ENCODE assay signal across 27 mouse cellular contexts in the genomic region with DNA sequence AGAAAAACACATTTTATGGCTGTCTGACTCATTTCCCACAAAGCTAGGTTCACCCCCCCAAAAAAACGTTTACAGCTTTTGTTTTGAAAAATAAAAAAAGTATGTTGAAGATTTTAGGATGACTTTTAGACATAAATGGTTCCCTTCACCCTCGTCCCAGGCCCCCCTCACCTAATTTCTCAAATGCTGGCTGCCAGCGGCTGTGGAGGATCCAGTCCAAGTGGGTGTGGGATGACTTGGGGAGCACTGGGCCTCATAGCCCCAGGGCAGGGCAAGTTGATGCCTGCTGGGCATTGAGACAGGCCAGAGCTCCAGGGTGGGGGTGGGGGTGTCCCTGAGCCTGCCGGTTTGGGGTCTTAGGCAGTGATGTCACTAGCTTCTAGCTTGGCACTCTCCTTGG. TPM values are rescaled to one million over a fixed set of nuclear protein-coding genes. Genes with fewer than 3 reads are reported as not detected.
DNase-seq lines count a peak whose midpoint lies in the region; TF ChIP-seq lines count a peak whose summit lies in the region.
"Had no signal": no experiment of that assay in that cellular context is flagged by ENCODE, and none has a peak within 500 bp of the region (broad histone marks: within the 10 kb centered on the region; RNA-seq: fewer than 3 reads in every experiment).

No protein-coding gene starts in this region.

- H3K79me2 ChIP-seq in myocyte (ENCODE audit: control insufficient read depth, insufficient read depth), result no peaks in the 10 kb centered on the region

- H3ac ChIP-seq in myocyte (ENCODE audit: control insufficient read depth, insufficient read length), result no peak overlapping the region

- H3K4me3 ChIP-seq in myocyte, result no peak overlapping the region
- H3K4me3 ChIP-seq: embryonic facial prominence, embryonic 13.5 days; embryonic facial prominence, embryonic 15.5 days; erythroblast, embryonic 14.5 days; forebrain, embryonic 10.5 days; forebrain, embryonic 12.5 days; forebrain, embryonic 15.5 days had no signal

- H3K36me3 ChIP-seq in myocyte (ENCODE audit: control insufficient read depth, insufficient read depth), result no peaks in the 10 kb centered on the region
- H3K36me3 ChIP-seq: embryonic facial prominence, embryonic 13.5 days; embryonic facial prominence, embryonic 15.5 days; forebrain, embryonic 10.5 days; forebrain, embryonic 12.5 days; forebrain, embryonic 15.5 days; G1E had no signal

- TF ChIP-seq POLR2A in myocyte (IDR thresholded peaks at IDR 0.05; ENCODE audit: insufficient read length, low read depth), result no peak

- peak overlapping the region; percentile 54 for H3K4me2 ChIP-seq in myocyte (ENCODE audit: low read depth)
- H3K4me2 ChIP-seq: embryonic facial prominence, embryonic 13.5 days; embryonic facial prominence, embryonic 15.5 days; forebrain, embryonic 12.5 days; forebrain, embryonic 15.5 days had no signal

- DNase-seq in adrenal gland, postnatal 14 days, result peak; percentile 47
- DNase-seq in adrenal gland, adult (ENCODE audit: inconsistent age in 2 of 2, low spot score in 1 of 2), result no peak
- peak; percentile 20 for DNase-seq in 3T3-L1 (ENCODE audit: low read depth, low spot score)
- DNase-seq in adipocyte (ENCODE audit: low spot score), result peak; percentile 94
- no peak for DNase-seq in MN1 (ENCODE audit: low spot score)
- DNase-seq in layer of hippocampus, postnatal 10 days (ENCODE audit: low spot score in 2 of 2), result no peak
- DNase-seq: adrenal gland, adult 2 months; adrenal gland, postnatal 10 days; adrenal gland, postnatal 36 days; cerebellum, adult 11 months; cerebellum, adult 18-20 months; cerebellum, adult 8-10 months; cerebellum, adult 9-11 months; cerebellum, postnatal 14 days; cerebellum, postnatal 36 days; embryo, embryonic 11 days; forebrain, postnatal 0 days had no signal

- no peaks in the 10 kb centered on the region for H3K27me3 ChIP-seq in myocyte (ENCODE audit: control insufficient read depth, insufficient read depth, insufficient read length)
- H3K27me3 ChIP-seq: CH12.LX; embryonic facial prominence, embryonic 15.5 days; forebrain, embryonic 15.5 days had no signal

TF ChIP-seq in myocyte, 11 proteins besides CTCF, POLR2A, EP300 and RAD21:
- TF ChIP-seq SRF (IDR thresholded peaks at IDR 0.05; ENCODE audit: control insufficient read depth, insufficient read length, low read depth) (no peak), MYOG (IDR thresholded peaks at IDR 0.05; ENCODE audit: control insufficient read depth in 1 of 3, insufficient read depth in 1 of 3, insufficient read length in 2 of 3, low read depth in 2 of 3) (no peak), USF1 (IDR thresholded peaks at IDR 0.05; ENCODE audit: low read depth) (no peak), TCF12 (IDR thresholded peaks at IDR 0.05; ENCODE audit: insufficient read depth, poor library complexity, severe bottlenecking) (no peak), E2F4 (IDR thresholded peaks at IDR 0.05; ENCODE audit: insufficient read depth) (no peak), REST (IDR thresholded peaks at IDR 0.05; ENCODE audit: insufficient read depth, insufficient read length) (no peak), MAX (IDR thresholded peaks at IDR 0.05; ENCODE audit: low read depth) (no peak), MYOD1 (IDR thresholded peaks at IDR 0.05; ENCODE audit: control insufficient read depth in 1 of 3, insufficient read length in 2 of 3, low read depth in 2 of 3) (no peak), TCF3 (IDR thresholded peaks at IDR 0.05; ENCODE audit: insufficient read length, low read depth) (no peak), CEBPB (IDR thresholded peaks at IDR 0.05; ENCODE audit: insufficient read depth, poor library complexity, severe bottlenecking) (no peak), POLR2AphosphoS2 (IDR thresholded peaks at IDR 0.05; ENCODE audit: insufficient read length, low read depth) (no peak)

RNA-seq across cellular contexts. Expression of gene Cebpa, which starts 19.4 kb away (rescaled TPM):
- total RNA-seq in adrenal gland, postnatal 14 days (2021), result 178 and 183 TPM in 2 replicates
- 7.7 TPM for polyA plus RNA-seq in myocyte (2012; fragmentation: generic; extraction: Trizol)
- 10 to 100 TPM in 1 of 2 experiments, 1 to 10 TPM in 1; 8.8 to 10.1 TPM for total RNA-seq in layer of hippocampus, postnatal 10 days (2021)
- total RNA-seq: CH12.LX, G1E had no signal

RNA-seq across cellular contexts. Expression of gene Slc7a10, which starts 47.7 kb away (rescaled TPM):
- total RNA-seq in adrenal gland, postnatal 14 days (2021), result 1.5 and 3.6 TPM in 2 replicates
- polyA plus RNA-seq in myocyte (2012; fragmentation: generic; extraction: Trizol), result not detected
- 10 to 100 TPM; 55.3 to 55.5 TPM for total RNA-seq in layer of hippocampus, postnatal 10 days (2021)
- total RNA-seq: CH12.LX; common myeloid progenitor, adult 5-6 weeks had no signal
- polyA plus RNA-seq: erythroblast, embryonic 14.5 days; G1E had no signal

Comparison
In these comparisons a context has a peak if more than half of its experiments do, and no peak if none do; other contexts are left out.
1. DNase-seq: peak in adrenal gland, postnatal 14 days (single experiment), 3T3-L1 (single experiment) and adipocyte (single experiment); none in adrenal gland, adult (0 of 2), MN1 (single experiment) and layer of hippocampus, postnatal 10 days (0 of 2).
2. RNA of gene Cebpa, which starts 19.4 kb away (total RNA-seq): 178 to 183 TPM in adrenal gland, postnatal 14 days; 8.8 to 10.1 TPM in layer of hippocampus, postnatal 10 days; every median in the first group is over 10 times any median in the second.
3. RNA of gene Slc7a10, which starts 47.7 kb away (total RNA-seq): 55.3 to 55.5 TPM in layer of hippocampus, postnatal 10 days; 1.5 to 3.6 TPM in adrenal gland, postnatal 14 days; every median in the first group is over 10 times any median in the second.